Mouse (Mus musculus) macrophage (primary cell): ENCODE measurements around the gene Becn1. TPM values are rescaled to one million over a fixed set of nuclear protein-coding genes. Genes with fewer than 3 reads are reported as not detected.
A peak's percentile ranks its signal among the peaks of the same experiment; 100 is the strongest.
"Not testable (repeated sequence)": the region's sequence is repeated elsewhere in the genome, so short reads cannot be mapped to it uniquely, and the experiment has no call there.

Experiments
- H3K27ac ChIP-seq: fragments of 350-480 bp; formaldehyde crosslinking; 2 replicates; pipeline ENCODE4 v1.9.0; 2021
- H3K36me3 ChIP-seq: fragments of 350-480 bp; formaldehyde crosslinking; 2 replicates; pipeline ENCODE4 v1.9.0; 2021; ENCODE audit errors: inconsistent target
- H3K4me3 ChIP-seq: fragments of 350-480 bp; formaldehyde crosslinking; 2 replicates; pipeline ENCODE4 v1.9.0; 2021; ENCODE audit errors: inconsistent target
- H3K79me2 ChIP-seq: fragments of 350-480 bp; formaldehyde crosslinking; 2 replicates; pipeline ENCODE4 v1.9.0; 2021; ENCODE audit errors: inconsistent target
- WGBS: methylation state at CpG from one replicate; pipeline ENCODE4 v1.1.7; 2026; ENCODE audit warnings: inconsistent platforms; ENCODE audit not compliant: missing documents; 5-methylcytosine and 5-hydroxymethylcytosine counted together
- polyA plus RNA-seq: library from polyadenylated mRNA; stranded (reverse); fragments of 250-400 nt; gene quantifications from 3 replicates; pipeline ENCODE4 v1.2.4, GENCODE M21; 2018; ENCODE audit warnings: inconsistent platforms
- total RNA-seq, 78 experiments: library from RNA; depleted of rRNA; stranded (reverse); fragments of 250-400 nt; gene quantifications; 1 replicate in 9 of 78; 2 replicates in 24 of 78; 3 replicates in 43 of 78; 4 replicates in 2 of 78; pipeline ENCODE4 v1.2.4; 2018; ENCODE audit warnings: inconsistent platforms in 56 of 78

Becn1 gene
- 100 to 1,000 TPM; 148 to 234 (median 192) TPM for total RNA-seq (2018; cell fraction: chromatin; rRNA removed)
- 100 to 1,000 TPM; 109 to 186 (median 126) TPM for total RNA-seq (2018; cell fraction: cytosol; rRNA removed)
- total RNA-seq (2018; cell fraction: nucleus; rRNA removed), result 100 to 1,000 TPM; 123 to 187 (median 151) TPM
- 89.3 to 112 TPM (median 98.9 TPM) in 3 replicates for polyA plus RNA-seq

- 8% methylated on average over 39 of the region's 39 CpGs for WGBS
- peaks cover 28% of the 10 kb centered on the region for H3K36me3 ChIP-seq
- peak within 1 kb of the TSS; percentile 59 for H3K27ac ChIP-seq
- H3K79me2 ChIP-seq, result peaks cover 49% of the 10 kb centered on the region
- peak within 1 kb of the TSS; percentile 100 for H3K4me3 ChIP-seq
These were observed at the start of gene Becn1 for GRCm38 (mm10) chr11:101302004-101302798. Gene Becn1 (minus strand): TSS chr11:101302286.

GRCm38 (mm10) chr11:101351721-101352111 is 49.6 kb upstream of the Becn1 start:
- H3K27ac ChIP-seq, result no peak overlapping the region
- no peak overlapping the region for H3K4me3 ChIP-seq
- 66% methylated on average over 2 of the region's 3 CpGs for WGBS
- no peaks in the 10 kb centered on the region for H3K36me3 ChIP-seq
- H3K79me2 ChIP-seq, result no peaks in the 10 kb centered on the region

GRCm38 (mm10) chr11:101351100-101351720 is 49.1 kb upstream of the Becn1 start:
- Histone ChIP-seq H3K79me2 (no peaks in the 10 kb centered on the region), H3K36me3 (no peaks in the 10 kb centered on the region), H3K27ac (no peak overlapping the region), H3K4me3 (no peak overlapping the region)
- WGBS, result 75% methylated on average over 11 of the region's 11 CpGs

GRCm38 (mm10) chr11:101349216-101349615 is 47.1 kb upstream of the Becn1 start:
- no peaks in the 10 kb centered on the region for H3K36me3 ChIP-seq
- H3K79me2 ChIP-seq, result no peaks in the 10 kb centered on the region
- H3K27ac ChIP-seq, result no peak overlapping the region
- 65% methylated on average over 3 of the region's 3 CpGs for WGBS
- no peak overlapping the region for H3K4me3 ChIP-seq

GRCm38 (mm10) chr11:101348774-101349173 is 46.7 kb upstream of the Becn1 start:
- no peaks in the 10 kb centered on the region for H3K79me2 ChIP-seq
- no peak overlapping the region for H3K27ac ChIP-seq
- no peak overlapping the region for H3K4me3 ChIP-seq
- H3K36me3 ChIP-seq, result no peaks in the 10 kb centered on the region
- WGBS, result 86% methylated on average over 7 of the region's 7 CpGs

- no peak overlapping the region for H3K4me3 ChIP-seq
- 81% methylated on average over 7 of the region's 10 CpGs for WGBS
- no peaks in the 10 kb centered on the region for H3K36me3 ChIP-seq
- no peak overlapping the region for H3K27ac ChIP-seq
- H3K79me2 ChIP-seq, result no peaks in the 10 kb centered on the region
These were observed 45.1 kb upstream of the Becn1 start for GRCm38 (mm10) chr11:101347083-101347775.

GRCm38 (mm10) chr11:101338123-101338760 is 36.2 kb upstream of the Becn1 start:
- Histone ChIP-seq H3K36me3 (no peaks in the 10 kb centered on the region), H3K79me2 (no peaks in the 10 kb centered on the region), H3K27ac (no peak overlapping the region), H3K4me3 (no peak overlapping the region)
- 3% methylated on average over 8 of the region's 9 CpGs for WGBS

GRCm38 (mm10) chr11:101335685-101336084 is 33.6 kb upstream of the Becn1 start:
- Histone ChIP-seq H3K79me2 (no peaks in the 10 kb centered on the region), H3K27ac (no peak overlapping the region), H3K4me3 (no peak overlapping the region), H3K36me3 (no peaks in the 10 kb centered on the region)
- WGBS, result 86% methylated on average over 9 of the region's 9 CpGs

GRCm38 (mm10) chr11:101334516-101334915 is 32.4 kb upstream of the Becn1 start:
- H3K4me3 ChIP-seq, result no peak overlapping the region
- WGBS, result 72% methylated on average over 6 of the region's 6 CpGs
- H3K79me2 ChIP-seq, result no peaks in the 10 kb centered on the region
- H3K27ac ChIP-seq, result no peak overlapping the region
- H3K36me3 ChIP-seq, result no peaks in the 10 kb centered on the region

- Histone ChIP-seq H3K4me3 (no peak overlapping the region), H3K27ac (no peak overlapping the region), H3K79me2 (no peaks in the 10 kb centered on the region), H3K36me3 (no peaks in the 10 kb centered on the region)
- 83% methylated on average over 10 of the region's 10 CpGs for WGBS
These were observed 31.9 kb upstream of the Becn1 start for GRCm38 (mm10) chr11:101334023-101334422.

- Histone ChIP-seq H3K36me3 (no peaks in the 10 kb centered on the region), H3K79me2 (no peaks in the 10 kb centered on the region), H3K4me3 (no peak overlapping the region), H3K27ac (no peak overlapping the region)
- 90% methylated on average over 3 of the region's 3 CpGs for WGBS
These were observed 30.5 kb upstream of the Becn1 start for GRCm38 (mm10) chr11:101332537-101332936.

GRCm38 (mm10) chr11:101330961-101331360 is 28.9 kb upstream of the Becn1 start:
- not testable (repeated sequence) for H3K4me3 ChIP-seq, H3K79me2 ChIP-seq, H3K36me3 ChIP-seq, H3K27ac ChIP-seq
- whole genome bisulfite sequencing, result 91% methylated on average over 5 of the region's 6 CpGs

- Histone ChIP-seq H3K27ac (no peak within 1 kb of the TSS), H3K36me3 (no peaks in the 10 kb centered on the region; the same call in 1 of the 2 replicates), H3K4me3 (no peak within 1 kb of the TSS), H3K79me2 (no peaks in the 10 kb centered on the region)
- WGBS, result 84% methylated on average over 7 of the region's 7 CpGs
These were observed 28.4 kb upstream of the Becn1 start, which contains the start of gene Aoc3 for GRCm38 (mm10) chr11:101330371-101330924. Gene Aoc3 (plus strand): TSS chr11:101330605.
